Mouse (Mus musculus) T-helper 2 cell (primary cell): ENCODE measurements around the gene Smok3c.
"Not testable (repeated sequence)": the region's sequence is repeated elsewhere in the genome, so short reads cannot be mapped to it uniquely, and the experiment has no call there.

Experiments used
- in situ Hi-C: fragments of 300-600 bp; cut with MboI, MseI; formaldehyde crosslinking; loops from one replicate; pipeline ENCODE4 v1.15.1; 2025; ENCODE audit warnings: high pct_unique_total_duplicates

Smok3c gene

GRCm38 (mm10) chr5:138094474-138094873 lies 41.5 kb downstream of the Smok3c start:
- in situ Hi-C loops: no loop called here

DNA sequence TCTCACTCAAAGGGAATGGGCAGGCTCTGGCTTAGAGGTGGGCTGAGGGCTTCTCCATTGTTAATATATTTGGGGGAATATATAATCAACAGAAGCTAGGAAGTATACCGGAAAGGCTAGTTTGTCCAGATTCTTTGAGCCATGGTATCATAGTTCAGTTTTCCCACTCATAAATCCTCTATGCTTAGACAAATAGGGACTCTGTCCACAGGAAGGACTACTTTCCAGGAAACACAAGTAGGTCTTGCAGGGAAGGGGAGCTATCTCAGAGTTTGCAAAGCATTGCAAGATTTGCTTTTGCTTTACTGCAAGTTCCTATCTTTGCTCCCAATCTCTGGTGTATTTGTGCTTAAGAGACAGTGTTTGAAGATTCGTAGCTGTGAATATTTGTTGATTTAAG lies 52.0 kb downstream of the Smok3c start:
- in situ Hi-C loops: no loop called here

- in situ Hi-C loops: no loop called here
Observed at GRCm38 (mm10) chr5:138107130-138107529, 54.1 kb downstream of the Smok3c start.

DNA sequence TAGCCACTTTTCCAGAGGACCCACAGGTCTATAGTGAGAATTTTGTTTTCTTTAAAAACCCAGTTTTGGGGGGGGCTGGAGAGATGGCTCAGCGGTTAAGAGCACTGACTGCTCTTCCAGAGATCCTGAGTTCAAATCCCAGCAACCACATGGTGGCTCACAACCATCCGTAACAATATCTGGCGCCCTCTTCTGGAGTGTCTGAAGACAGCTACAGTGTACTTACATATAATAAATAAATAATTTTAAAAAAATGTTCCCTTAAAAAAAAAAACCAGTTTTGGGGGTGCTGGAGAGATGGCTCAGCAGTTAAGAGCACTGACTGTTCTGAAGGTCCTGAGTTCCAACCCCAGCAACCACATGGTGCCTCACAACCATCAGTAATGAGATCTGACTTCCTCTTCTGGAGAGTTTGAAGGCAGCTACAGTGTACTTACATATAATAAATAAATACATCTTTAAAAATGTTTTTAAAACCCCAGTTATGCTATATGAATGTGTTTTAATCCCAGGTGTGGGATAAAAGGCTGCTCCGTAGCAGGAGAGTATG lies 56.9 kb downstream of the Smok3c start:
- in situ Hi-C loops: not testable (repeated sequence)
